Mouse (Mus musculus) CD4-positive naive resting alpha-beta T cell, adult 57 days (primary cell): ENCODE results near the gene Cutc. TPM values are rescaled to one million over a fixed set of nuclear protein-coding genes. Genes with fewer than 3 reads are reported as not detected.

ENCODE experiments used
- total RNA-seq: library from RNA; stranded (reverse); gene quantifications from one replicate; pipeline ENCODE4 v1.2.4, GENCODE M21; 2023

The Cutc gene
- 9.3 TPM for total RNA-seq

GRCm38 (mm10) chr19:43752489-43753225 is at the start of gene Cutc, which contains the start of gene Cox15:
Gene Cutc (plus strand): TSS chr19:43752996.
Gene Cox15 (minus strand): TSS chr19:43753000.

DNA sequence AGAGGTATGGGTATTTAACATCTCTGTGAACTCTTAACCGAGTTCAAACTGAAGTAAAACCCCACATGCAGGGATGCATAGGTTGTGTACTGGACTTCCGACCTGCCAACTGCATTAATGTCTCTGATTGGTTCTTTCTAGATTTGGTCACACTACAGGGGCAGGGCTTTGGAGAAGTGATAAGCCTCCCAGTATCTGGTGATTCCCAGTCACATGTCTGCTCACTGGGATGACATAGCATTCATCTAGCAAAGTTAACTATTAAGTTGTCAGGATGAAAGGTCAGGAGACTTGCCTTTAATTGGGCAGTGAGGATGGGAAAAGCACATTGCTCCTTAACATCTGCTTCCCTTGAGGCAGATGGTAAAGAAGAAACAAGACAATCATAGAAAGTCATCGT is 29.2 kb downstream of the Cutc start, which contains the start of gene Abcc2:
TSS of gene Abcc2 (plus strand) at position 213 of the 400 bp plus-strand sequence.

Other genes with a start within 250 kb of the Cutc start
- gene Got1, start 228.4 kb upstream of the Cutc start, total RNA-seq: 89.9 TPM
- 0.35 TPM for gene Nkx2-3, start 140.7 kb upstream of the Cutc start, total RNA-seq
- 50.2 TPM for gene Slc25a28, start 78.1 kb upstream of the Cutc start, total RNA-seq
- 9.4 TPM for gene Entpd7, start 63.3 kb upstream of the Cutc start, total RNA-seq
- 11.9 TPM for gene Cox15, start within 50 bp of the Cutc start, total RNA-seq
- not detected for gene Abcc2, start 29.2 kb downstream of the Cutc start, total RNA-seq
- 11.1 TPM for gene Dnmbp, start 187.2 kb downstream of the Cutc start, total RNA-seq
- not detected for gene Cpn1, start 233.6 kb downstream of the Cutc start, total RNA-seq